Mouse (Mus musculus) cerebellum, postnatal 4 days (tissue): Measurements from ENCODE around the gene Etl4.
A peak's percentile ranks its signal among the peaks of the same experiment; 100 is the strongest.

Experiments used
- DNase-seq, 2 experiments: peaks; one replicate each; pipeline ENCODE4 v3.0.0; 2022; ENCODE audit warnings: low spot score in 2 of 2, mixed read lengths in 1 of 2

The Etl4 gene

DNA sequence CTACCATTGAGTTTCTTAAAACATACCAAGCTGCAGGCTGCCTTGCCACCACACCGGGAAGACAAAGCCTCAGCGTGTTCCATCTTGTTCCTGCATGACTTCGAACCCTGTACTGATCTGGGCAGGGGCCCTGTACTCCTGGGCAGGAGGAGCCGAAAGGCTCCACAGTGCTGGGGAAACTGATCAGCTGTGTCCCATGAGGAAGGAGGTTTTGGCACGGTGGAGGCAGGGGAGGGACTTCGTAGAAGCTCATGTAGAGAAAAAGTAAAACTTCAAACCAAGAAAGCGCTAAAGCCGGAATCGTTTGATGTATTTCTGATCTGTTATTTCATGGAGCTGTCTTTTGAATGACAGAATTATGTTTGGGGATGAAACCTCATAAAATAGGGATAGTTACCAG, 651.0 kb downstream of the Etl4 start:
- no peak for DNase-seq

DNA sequence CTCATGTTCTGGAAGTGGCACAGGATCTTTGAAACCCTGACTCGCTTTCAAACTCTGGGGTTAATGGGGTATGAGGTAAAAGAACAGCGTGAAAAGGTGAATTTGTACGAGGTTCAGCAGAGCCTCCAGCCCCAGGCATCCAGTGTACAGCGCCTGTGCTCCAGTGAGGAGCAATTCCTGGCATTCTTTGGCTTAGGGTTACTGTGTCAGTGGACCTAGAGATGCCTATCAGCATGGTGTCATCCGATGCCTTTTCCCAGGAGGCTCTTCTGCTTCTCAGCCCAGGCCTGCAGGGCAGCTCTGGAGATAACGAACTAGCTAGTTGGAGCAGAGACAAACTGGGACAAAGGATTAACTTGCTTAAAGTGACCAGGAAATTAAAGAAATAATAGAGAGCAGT, 653.5 kb downstream of the Etl4 start:
- no peak for DNase-seq

DNA sequence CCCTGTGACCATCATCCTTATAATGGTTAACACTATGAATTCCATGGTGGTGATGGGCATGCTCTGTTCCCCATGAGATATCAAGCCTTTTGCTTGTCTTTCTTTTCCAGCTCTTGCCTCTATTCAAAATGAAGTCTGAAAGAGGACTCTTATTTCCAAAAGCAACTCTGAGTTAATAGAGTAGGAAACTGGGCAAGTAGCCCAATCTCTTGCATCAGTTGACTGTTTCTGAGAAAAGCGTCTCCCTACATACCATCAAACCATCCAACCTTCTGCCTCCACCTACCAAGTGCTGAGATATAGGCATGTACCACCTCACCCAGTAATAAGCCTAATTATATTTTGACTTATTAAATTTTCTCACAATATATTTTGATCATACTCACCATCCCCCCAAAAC, 658.9 kb downstream of the Etl4 start:
- DNase-seq: no peak

DNA sequence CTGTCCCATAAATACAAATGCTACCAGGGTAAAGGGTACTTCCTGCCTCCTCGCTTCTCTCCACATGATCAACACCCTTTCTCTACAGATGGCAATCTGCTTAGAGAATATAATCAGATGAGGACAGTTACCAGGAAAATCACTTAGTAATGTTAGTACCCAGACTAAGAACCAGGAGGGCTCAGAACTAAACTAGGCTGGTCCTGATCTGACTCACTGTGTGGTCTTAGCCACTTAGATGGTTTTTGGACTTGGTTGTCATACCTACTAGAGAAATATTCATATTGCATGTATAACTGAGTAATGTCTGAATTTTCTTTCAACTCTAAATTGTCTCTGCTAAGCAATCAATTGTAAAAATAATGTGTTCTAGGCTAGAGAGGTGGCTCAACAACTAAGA, 662.4 kb downstream of the Etl4 start:
- no peak for DNase-seq

DNA sequence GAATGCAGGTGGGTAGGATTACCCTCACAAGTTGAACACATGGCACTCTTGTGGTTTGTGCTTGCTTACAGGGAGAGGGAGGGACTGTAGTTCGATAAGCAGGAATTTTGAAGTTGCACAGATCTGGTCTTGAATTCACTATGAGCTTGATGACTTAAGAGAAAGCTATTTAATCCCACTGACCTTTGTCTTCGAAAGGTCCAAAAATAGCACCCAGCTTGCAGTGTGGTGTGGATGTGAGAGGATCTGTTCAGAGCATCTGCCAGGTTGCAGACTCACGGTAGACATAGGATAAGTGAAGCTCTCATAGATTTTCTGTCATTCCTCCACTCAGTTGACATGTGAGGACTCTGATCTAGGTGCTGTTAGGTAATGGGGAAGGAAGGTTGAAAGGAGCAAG, 670.8 kb downstream of the Etl4 start:
- no peak for DNase-seq

DNA sequence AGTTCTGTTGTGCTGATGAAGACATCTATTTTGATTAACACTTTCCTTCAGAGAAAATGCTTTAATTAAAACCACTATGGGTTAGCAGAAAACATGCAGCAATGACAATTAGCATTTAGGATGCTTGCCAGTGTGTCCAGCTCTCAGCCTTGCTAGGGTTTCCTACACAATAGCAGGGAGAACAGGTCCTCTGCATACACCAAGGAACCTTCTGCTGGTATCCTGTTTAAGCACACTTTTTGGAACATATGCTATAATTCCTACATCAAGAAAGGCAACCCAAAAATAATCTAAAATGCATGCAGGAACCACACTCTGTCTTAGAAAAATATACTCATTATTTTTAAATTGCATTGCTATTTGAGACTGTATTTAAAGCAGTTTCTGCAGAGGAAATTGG, 673.5 kb downstream of the Etl4 start:
- no peak for DNase-seq

DNA sequence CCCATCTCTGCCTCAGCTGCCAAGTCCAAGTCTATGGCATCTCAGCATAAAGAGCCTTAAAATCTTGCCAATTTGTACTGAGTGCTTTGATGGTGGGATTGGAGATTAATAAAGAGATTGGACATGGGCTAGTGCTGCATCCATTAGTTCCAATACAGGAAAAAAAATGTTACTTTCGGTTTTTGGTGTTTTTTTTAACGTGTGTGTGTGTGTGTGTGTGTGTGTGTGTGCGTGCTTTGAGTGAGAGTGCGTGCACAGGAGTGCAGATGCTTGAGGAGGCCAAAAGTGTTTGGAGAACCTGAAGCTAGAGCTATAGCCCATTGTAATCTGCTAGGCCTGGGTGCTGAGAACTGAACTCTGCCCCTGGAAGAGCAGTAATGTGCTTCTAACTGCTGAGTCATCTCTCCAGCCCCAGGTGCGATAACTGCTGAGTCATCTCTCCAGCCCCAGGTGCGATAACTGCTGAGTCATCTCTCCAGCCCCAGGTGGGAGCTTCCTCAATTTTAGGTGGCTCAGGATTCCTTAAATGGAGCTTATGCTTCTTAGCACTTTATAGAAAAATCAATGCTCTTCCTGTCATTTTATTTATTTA, 674.1 kb downstream of the Etl4 start:
- DNase-seq: no peak

DNA sequence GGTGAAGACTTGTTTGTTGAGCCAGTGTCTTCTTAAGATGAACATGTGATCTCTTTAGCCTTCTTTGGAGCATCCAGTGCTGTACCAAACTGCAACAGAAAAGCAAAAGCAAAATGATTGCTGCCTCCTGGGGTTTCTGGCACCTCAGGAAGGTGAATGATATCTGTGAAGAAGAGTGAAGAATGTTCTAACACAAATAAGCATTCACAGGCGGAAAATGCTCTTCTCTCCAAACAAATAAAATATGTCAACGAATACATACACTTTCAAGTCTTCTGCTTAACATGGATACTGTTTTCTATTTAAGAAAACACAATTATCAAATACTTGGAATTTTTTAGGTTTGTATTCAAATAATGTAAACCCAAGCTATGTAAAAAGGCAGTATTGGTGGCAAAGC, 678.3 kb downstream of the Etl4 start:
- DNase-seq: no peak

DNA sequence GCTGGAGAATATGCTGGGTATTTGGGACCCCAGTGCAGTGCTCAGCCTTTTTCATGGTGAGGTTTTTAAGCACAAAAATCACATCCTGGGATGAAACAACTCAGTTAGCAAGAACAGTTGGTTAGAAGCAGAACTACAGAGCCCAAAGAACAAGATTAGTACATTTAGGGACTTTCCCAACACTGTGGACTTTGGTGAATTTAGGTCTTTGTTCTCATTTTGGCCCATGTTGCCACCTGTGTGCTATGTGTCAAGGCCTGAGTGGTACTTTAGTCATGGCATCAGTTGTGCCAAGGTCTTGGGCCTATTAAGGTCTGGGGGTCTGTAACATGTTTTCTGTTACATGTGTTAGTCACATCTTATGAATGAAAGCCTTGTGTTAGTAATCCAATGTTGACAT, 679.1 kb downstream of the Etl4 start:
- DNase-seq: no peak

DNA sequence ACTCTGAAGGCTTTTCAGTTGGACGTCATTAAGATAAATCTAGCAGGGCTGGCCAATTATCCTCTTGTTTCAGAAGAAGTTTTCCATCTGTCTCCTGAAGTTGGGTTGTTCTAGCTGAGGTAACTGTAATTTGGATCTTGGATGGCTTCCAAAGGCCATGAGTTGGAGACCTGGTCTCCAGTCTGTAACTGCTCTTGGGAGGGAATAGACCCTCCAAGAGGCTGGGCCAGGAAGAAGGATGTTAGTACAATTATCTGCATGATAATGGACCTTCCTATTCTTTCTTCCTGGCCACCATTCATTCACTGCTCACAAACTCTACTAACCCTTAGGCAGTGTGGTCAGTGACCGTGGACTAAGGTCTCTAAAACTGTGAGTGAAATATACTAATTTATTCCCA, 684.5 kb downstream of the Etl4 start:
- no peak for DNase-seq

DNA sequence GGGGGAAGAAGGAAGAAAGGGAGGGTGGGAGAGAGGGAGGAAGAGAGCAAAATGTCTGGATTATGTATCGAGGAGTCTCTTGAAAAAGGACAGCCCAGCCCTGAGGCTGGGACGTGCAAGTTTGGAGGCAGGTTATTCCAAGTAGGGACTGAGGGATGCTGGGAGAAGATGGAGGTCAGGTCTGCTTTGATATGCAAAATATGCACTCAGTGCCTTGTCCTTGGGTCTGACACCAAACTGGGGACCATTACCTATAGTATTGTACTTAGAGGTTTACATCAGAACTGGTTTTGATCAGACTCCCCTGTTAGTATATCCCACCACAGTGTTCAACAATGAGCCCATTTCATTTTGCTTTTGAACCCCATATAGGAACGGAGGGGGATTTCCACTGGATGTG, 685.4 kb downstream of the Etl4 start:
- DNase-seq: no peak

DNA sequence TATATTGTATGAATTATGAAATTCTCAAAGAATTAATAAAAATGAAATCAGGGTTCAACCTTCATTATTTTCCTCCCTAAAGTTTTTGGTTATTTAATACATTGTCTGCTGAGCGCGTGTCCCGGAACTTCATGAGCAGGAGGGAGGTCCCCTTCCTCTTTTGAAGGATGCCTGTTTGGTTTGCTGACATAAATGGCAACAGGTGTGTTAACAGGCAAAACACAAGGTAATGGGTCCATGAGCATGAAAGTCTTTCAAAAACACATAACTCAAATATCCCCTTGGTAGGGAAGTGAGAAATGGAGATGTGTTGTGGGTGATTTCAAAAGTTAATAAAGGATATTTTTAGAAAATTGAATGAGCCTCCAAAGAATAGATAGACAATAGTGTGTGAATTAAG, 687.0 kb downstream of the Etl4 start:
- DNase-seq: no peak

DNA sequence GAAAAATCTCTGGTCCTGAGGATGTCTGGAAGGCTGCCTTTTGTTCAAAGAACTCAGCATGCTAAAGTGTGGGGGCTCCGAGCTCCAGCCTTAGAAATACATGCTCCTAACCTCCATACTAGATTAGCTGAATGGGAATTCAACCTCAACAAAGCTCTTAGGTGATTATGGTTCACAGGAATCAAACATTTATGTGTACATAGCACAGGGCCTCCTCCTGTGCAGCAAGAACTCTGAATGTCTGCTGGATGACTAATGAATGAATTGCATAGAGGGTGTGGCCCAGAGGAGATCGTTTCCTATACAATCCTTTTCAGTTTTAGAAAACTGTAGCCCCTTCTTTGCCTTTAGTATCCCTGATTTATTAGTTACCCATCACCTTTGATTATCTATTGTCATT, 687.6 kb downstream of the Etl4 start:
- DNase-seq: no peak

DNA sequence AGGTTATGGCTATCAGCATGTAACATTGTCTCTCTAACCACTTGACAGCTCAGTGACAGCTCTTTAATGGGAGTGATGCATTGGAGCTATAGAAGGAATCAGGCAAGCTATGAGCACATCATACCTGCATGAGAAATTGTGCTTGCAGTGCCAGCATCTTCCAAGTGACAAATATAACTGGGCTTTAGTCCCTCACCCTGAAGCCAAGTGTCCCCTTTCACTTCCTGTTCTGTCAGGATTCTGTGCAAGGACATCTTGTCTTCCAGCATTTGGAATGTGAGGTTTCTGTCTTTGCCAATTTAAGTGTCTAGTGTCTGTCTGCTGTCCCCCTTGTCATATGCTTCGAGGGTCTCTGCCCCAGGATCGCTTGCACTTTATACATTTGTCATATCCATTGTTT, 693.1 kb downstream of the Etl4 start:
- no peak for DNase-seq

DNA sequence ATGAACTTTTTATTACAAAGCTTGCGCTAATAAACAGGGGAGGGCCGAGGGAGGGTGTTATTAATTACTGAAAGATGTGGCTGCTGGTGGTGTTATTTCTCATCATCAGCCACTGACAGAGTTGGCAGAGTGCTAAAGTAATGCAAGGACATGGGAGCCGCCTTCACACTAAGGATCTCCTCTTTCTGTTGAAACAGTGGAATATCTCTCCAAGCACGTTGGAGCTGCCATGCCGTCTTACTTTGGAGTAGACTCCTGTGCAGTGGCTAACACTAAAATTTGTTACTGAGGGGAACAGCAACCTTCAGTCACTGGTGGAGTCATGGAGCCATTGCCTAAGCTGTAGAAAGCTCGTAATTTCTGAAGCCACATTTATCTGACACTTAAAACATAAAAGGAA, 694.0 kb downstream of the Etl4 start:
- no peak for DNase-seq

DNA sequence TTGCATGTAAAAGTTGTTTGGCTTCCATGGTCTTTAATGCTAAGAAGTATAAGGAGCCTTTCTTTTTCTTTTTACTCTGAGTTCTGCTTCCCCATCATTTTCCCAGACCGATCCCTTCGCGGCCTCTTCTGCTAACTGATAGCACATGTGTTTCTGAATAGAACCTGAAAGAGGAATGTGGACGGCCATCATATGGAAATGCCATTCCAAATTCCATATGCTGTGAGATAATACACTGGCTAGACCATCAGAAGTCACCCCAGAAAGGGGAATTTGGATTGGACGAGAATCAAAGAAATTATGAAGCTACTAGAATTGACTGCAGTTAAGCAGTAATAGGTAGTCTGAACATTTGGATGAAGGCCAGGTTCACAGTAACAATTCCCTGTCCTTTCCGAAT, 694.4 kb downstream of the Etl4 start:
- no peak for DNase-seq

DNA sequence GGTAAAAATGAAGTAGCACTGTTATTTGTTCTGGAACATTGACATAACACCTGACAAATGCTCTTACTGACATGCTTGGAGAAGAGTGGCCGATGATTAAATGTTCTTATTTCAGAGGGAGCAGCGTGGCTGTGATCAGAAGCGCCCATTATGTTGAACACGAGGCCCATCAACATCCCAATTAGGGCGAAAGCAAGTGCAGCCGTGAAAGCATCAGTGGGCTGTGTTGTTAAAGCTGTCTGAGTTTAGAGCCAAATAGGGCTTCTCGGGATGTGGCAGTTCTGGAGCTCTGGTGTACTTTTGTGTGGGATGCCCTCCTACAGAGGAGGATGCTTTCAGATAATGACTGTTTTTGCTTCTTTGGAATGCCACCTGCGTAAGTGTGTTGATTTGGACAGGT, 699.6 kb downstream of the Etl4 start:
- DNase-seq: no peak

DNA sequence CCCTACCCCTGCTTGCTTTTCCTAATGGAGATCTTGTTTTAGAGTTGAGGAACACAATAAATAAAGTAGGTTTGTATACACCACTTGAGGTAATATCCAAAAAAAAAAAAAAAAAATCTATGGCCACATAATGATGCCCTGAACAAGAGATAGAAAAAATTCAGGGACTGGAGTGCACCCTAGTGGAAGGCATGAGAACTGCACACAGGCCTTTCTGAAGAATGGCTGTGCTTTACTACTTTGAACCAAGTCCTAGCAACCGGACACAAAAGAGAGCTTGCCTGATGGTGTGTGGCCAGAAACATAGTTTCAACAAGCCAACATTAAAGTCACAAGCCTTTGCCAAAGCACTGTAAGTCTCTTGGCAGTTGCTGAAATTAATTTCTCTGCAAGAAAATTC, 706.4 kb downstream of the Etl4 start:
- DNase-seq: peak; percentile 24 to 33

DNA sequence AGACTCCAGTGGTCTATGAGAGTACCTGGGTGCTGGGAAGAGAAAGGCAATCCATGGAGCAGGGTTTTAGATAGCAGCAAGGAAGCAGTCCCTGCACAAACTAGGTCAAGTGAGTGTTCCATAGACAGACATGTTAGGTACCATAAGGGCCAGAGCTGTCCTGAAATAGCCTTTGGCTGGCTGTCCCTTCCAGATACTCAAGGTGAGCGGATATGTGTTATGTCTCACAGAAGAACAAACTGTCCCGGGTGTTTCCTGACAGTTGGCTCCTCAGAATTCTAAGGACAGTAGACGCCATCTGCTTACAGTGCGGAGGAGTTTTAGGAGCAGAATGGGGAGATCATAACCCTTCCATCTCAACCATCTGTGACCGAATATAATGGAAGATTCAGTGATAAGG, 708.8 kb downstream of the Etl4 start:
- no peak for DNase-seq

DNA sequence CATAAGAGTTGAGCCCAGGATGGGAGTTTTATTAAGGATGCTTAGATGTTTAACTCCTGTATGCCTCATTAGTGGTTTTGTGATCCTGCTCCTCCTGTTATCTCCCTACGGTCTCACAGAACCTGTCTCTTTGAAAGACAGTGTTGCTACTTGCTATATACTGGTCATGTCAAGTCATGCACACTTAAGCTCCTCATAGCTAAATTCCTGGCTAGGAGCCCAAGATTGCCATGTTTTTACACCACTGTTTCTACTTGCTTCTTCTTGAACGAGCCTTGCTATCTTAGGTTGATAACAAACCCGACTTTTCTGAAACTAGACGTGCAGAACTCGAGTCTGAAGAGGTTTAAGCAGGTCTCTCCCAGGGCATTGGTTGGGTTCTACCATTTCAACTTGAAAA, 710.3 kb downstream of the Etl4 start:
- no peak for DNase-seq

DNA sequence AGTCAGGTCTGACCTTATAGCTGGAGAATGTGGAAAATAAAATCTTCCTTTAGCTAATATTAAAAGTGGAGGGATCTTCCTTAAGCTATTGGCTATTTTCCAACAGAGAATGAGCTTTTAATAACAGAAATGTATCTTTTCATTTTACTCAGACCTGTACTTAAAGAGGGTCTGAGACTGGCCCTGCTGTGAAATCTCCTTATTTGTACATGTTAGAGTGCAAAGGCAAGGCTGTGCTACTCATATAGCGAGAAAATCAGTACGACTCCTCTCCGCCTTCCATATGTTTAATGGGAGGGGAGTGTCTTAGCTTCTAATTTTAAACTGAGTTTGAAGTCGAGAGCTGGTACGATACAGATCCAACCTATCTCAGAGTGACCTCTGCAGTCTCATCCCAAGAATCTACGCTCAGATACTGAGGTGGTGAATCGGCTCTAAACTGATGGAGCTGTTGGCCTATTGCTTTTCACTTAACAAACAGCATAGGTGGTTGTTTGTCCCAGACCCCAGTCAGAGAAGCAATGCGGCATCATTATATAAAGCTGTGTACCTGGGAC, 719.7 kb downstream of the Etl4 start:
- DNase-seq: no peak

DNA sequence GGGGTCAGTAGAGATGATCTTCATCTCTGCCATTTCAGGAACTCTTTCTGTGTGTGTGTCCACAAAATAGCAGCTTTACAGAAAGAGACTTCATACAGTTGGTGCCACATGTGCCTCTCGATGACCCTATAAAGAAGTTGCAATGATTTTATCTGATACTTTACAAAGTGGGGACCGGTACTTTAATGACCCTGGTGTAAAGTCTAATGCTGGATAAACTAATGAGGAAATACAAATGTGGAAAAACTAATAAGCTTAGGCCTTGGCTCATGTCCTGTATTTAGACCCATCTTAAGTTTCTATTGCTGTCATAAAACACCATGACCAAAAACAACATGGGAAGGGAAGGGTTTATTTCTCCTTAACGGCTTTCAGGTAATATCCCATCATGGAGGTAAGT, 729.0 kb downstream of the Etl4 start:
- DNase-seq: no peak

DNA sequence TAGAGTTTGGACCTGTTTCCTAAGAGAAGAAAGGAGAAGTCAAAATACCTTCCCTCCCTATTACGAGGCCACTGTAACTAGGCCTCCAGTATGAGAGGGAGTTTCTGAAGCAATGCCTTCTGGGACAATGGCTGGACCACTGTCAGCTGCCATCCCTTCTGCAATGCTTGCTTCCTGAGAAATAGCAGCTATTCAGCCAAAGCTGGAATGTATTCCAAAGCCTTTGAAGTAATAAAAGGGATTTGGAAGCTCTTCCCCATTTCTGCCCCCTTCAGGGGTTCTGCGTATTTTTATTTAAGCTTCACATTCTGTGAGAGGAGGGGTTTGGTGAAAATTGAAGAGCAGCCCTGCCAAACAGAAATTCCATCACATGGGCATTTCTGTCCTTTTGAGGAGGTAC, 730.1 kb downstream of the Etl4 start:
- no peak for DNase-seq

DNA sequence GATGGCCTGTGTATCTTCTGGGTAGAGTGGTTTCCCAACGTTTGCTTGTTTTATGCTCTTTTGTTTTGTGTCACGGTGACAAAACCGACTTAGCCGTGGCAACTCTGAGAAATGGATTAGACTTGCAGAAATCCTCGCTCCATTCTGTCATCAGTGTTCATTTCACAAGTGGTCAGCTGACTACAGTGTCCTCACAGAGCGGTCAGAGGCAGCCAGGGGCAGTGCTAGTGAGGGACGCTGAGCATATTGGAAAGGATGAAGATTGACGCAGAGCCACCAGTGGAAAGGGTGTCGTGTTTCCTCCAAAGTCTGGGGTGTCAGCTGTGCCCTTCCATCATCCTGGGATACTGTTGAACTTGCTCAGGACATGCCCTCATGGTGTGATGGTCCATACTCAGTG, 733.2 kb downstream of the Etl4 start:
- no peak for DNase-seq
